16 mouse cellular contexts compared by ENCODE assay signal in the genomic region with DNA sequence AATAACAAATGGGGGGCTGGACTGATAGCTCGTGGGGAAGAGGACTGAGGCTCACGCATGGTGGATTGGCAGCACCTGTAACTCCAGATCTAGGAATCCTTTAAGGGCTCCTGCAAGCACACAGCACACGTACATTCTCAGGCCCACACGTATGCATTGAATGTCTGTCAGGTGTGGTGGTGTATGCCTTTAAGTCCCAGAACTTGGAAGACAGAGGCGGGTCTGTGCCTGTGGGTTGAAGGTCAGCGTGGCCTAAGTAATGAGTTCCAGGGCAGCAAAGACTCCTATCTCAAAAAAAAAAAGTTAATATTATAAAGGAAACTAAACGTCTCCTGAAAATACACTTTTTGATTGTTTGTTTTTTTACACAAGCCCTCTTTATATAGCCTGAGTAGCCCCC. TPM values are rescaled to one million over a fixed set of nuclear protein-coding genes. Genes with fewer than 3 reads are reported as not detected.
DNase-seq lines count a peak whose midpoint lies in the region; ATAC-seq and TF ChIP-seq lines count a peak whose summit lies in the region.
"Had no signal": no experiment of that assay in that cellular context is flagged by ENCODE, and none has a peak within 500 bp of the region (broad histone marks: within the 10 kb centered on the region; RNA-seq: fewer than 3 reads in every experiment).

No protein-coding gene starts in this region.

- H3K9ac ChIP-seq in forebrain, embryonic 14.5 days (ENCODE audit: low read length): peak overlapping the region; percentile 13; the same call in 1 of the 2 replicates
- no peak overlapping the region for H3K9ac ChIP-seq in forebrain, embryonic 16.5 days (replicated peaks; ENCODE audit: low read depth, low read length)
- H3K9ac ChIP-seq in midbrain, embryonic 12.5 days (replicated peaks): no peak overlapping the region
- H3K9ac ChIP-seq in midbrain, postnatal 0 days (replicated peaks; ENCODE audit: low read length, poor library complexity, severe bottlenecking): no peak overlapping the region
- no peak overlapping the region for H3K9ac ChIP-seq in midbrain, embryonic 13.5 days (replicated peaks)
- H3K9ac ChIP-seq: embryonic facial prominence, embryonic 12.5 days; forebrain, embryonic 13.5 days had no signal

- H3K4me2 ChIP-seq in forebrain, embryonic 14.5 days (ENCODE audit: low read length): 0 out of 2 replicates have a peak overlapping the region, but pooled peaks have one; percentile 85
- H3K4me2 ChIP-seq in forebrain, embryonic 16.5 days (ENCODE audit: low read length): no peak overlapping the region
- peak overlapping the region; percentile 88; the same call in 1 of the 2 replicates for H3K4me2 ChIP-seq in midbrain, embryonic 12.5 days (replicated peaks)
- no peak overlapping the region for H3K4me2 ChIP-seq in midbrain, postnatal 0 days (ENCODE audit: low read depth, low read length, poor library complexity, severe bottlenecking)
- H3K4me2 ChIP-seq in midbrain, embryonic 13.5 days (replicated peaks): peak overlapping the region; percentile 77
- H3K4me2 ChIP-seq: embryonic facial prominence, embryonic 12.5 days had no signal

- H3K4me3 ChIP-seq in forebrain, embryonic 14.5 days (ENCODE audit: low read depth, low read length): no peak overlapping the region
- H3K4me3 ChIP-seq in forebrain, embryonic 16.5 days (replicated peaks; ENCODE audit: low read length): no peak overlapping the region
- 0 out of 2 replicates have a peak overlapping the region, but pooled peaks have one; percentile 4 for H3K4me3 ChIP-seq in midbrain, embryonic 12.5 days
- H3K4me3 ChIP-seq in midbrain, postnatal 0 days (ENCODE audit: low read depth, low read length): no peak overlapping the region
- no peak overlapping the region for H3K4me3 ChIP-seq in midbrain, embryonic 13.5 days (replicated peaks)
- H3K4me3 ChIP-seq: embryonic facial prominence, embryonic 12.5 days had no signal

- no peaks in the 10 kb centered on the region for H3K9me3 ChIP-seq in forebrain, embryonic 14.5 days (replicated peaks; ENCODE audit: control insufficient read depth, low read length)
- H3K9me3 ChIP-seq in forebrain, embryonic 16.5 days (ENCODE audit: control insufficient read depth, low read length): no peaks in the 10 kb centered on the region
- no peaks in the 10 kb centered on the region for H3K9me3 ChIP-seq in midbrain, embryonic 12.5 days
- H3K9me3 ChIP-seq in midbrain, postnatal 0 days (ENCODE audit: low read length): no peaks in the 10 kb centered on the region
- H3K9me3 ChIP-seq in midbrain, embryonic 13.5 days: no peaks in the 10 kb centered on the region
- H3K9me3 ChIP-seq: embryonic facial prominence, embryonic 12.5 days; forebrain, embryonic 13.5 days had no signal

- peaks cover 5% of the 10 kb centered on the region; the same call in 1 of the 2 replicates for H3K36me3 ChIP-seq in forebrain, embryonic 14.5 days (ENCODE audit: control insufficient read depth, insufficient read depth, low read length)
- H3K36me3 ChIP-seq in forebrain, embryonic 16.5 days (ENCODE audit: control insufficient read depth, insufficient read depth): no peaks in the 10 kb centered on the region
- H3K36me3 ChIP-seq in midbrain, embryonic 12.5 days: peaks cover 17% of the 10 kb centered on the region; the same call in 1 of the 2 replicates
- H3K36me3 ChIP-seq in midbrain, postnatal 0 days (ENCODE audit: insufficient read depth, low read length): peaks cover 18% of the 10 kb centered on the region
- peaks cover 23% of the 10 kb centered on the region for H3K36me3 ChIP-seq in midbrain, embryonic 13.5 days

- no peak for DNase-seq in forebrain, embryonic 14.5 days (ENCODE audit: low spot score)
- no peak for DNase-seq in midbrain, postnatal 0 days (ENCODE audit: low spot score)
- DNase-seq in thymus, postnatal 0 days (ENCODE audit: low spot score): no peak
- no peak for DNase-seq in cerebellum, adult 9-11 months
- no peak for DNase-seq in ovary, postnatal 14 days (ENCODE audit: low spot score)
- DNase-seq: cerebellum, postnatal 10 days; gastrocnemius, postnatal 36 days; heart, postnatal 10 days had no signal

- no peak overlapping the region for H3K27ac ChIP-seq in forebrain, embryonic 14.5 days (ENCODE audit: low read depth, low read length)
- no peak overlapping the region for H3K27ac ChIP-seq in forebrain, embryonic 16.5 days (ENCODE audit: low read length)
- H3K27ac ChIP-seq in midbrain, embryonic 12.5 days (replicated peaks): no peak overlapping the region
- H3K27ac ChIP-seq in midbrain, postnatal 0 days (ENCODE audit: low read depth, low read length): no peak overlapping the region
- no peak overlapping the region for H3K27ac ChIP-seq in midbrain, embryonic 13.5 days
- H3K27ac ChIP-seq: embryonic facial prominence, embryonic 12.5 days; forebrain, embryonic 13.5 days had no signal

- no peaks in the 10 kb centered on the region for H3K27me3 ChIP-seq in forebrain, embryonic 14.5 days (replicated peaks; ENCODE audit: control insufficient read depth, insufficient read depth, low read length)
- no peaks in the 10 kb centered on the region for H3K27me3 ChIP-seq in forebrain, embryonic 16.5 days (replicated peaks; ENCODE audit: control insufficient read depth, insufficient read depth, low read length)
- no peaks in the 10 kb centered on the region for H3K27me3 ChIP-seq in midbrain, embryonic 12.5 days
- no peaks in the 10 kb centered on the region for H3K27me3 ChIP-seq in midbrain, postnatal 0 days (ENCODE audit: insufficient read depth, low read length)
- no peaks in the 10 kb centered on the region for H3K27me3 ChIP-seq in midbrain, embryonic 13.5 days
- H3K27me3 ChIP-seq: embryonic facial prominence, embryonic 12.5 days; forebrain, embryonic 13.5 days had no signal

- H3K4me1 ChIP-seq in forebrain, embryonic 14.5 days (ENCODE audit: control insufficient read depth, insufficient read depth, low read length): peaks cover 8% of the 10 kb centered on the region; the same call in 1 of the 2 replicates
- peaks cover 32% of the 10 kb centered on the region for H3K4me1 ChIP-seq in forebrain, embryonic 16.5 days (replicated peaks; ENCODE audit: control insufficient read depth, insufficient read depth, low read length)
- H3K4me1 ChIP-seq in midbrain, embryonic 12.5 days: peaks cover 19% of the 10 kb centered on the region
- H3K4me1 ChIP-seq in midbrain, postnatal 0 days (ENCODE audit: insufficient read depth, low read length): no peaks in the 10 kb centered on the region
- H3K4me1 ChIP-seq in midbrain, embryonic 13.5 days (replicated peaks): peaks cover 38% of the 10 kb centered on the region

- 86% methylated on average over 7 of the region's 7 CpGs for WGBS in forebrain, embryonic 14.5 days
- WGBS in forebrain, embryonic 16.5 days: 83% methylated on average over 7 of the region's 7 CpGs
- 91% methylated on average over 7 of the region's 7 CpGs for WGBS in midbrain, embryonic 12.5 days
- WGBS in midbrain, postnatal 0 days: 88% methylated on average over 7 of the region's 7 CpGs
- WGBS in midbrain, embryonic 13.5 days: 89% methylated on average over 7 of the region's 7 CpGs

- ATAC-seq in forebrain, embryonic 14.5 days: no peak
- no peak for ATAC-seq in forebrain, embryonic 16.5 days
- ATAC-seq in midbrain, embryonic 12.5 days (ENCODE audit: low FRiP score, low read depth): no peak
- no peak for ATAC-seq in midbrain, postnatal 0 days (ENCODE audit: low FRiP score)
- ATAC-seq in midbrain, embryonic 13.5 days: no peak
- ATAC-seq: forebrain, embryonic 13.5 days had no signal

- no peak for TF ChIP-seq CTCF in midbrain, postnatal 0 days (IDR thresholded peaks at IDR 0.05)

RNA-seq across cellular contexts. Expression of a gene that starts 1.7 kb away (rescaled TPM):
- polyA plus RNA-seq in forebrain, embryonic 14.5 days (2014; fragmentation: Nextera tagmentation; extraction: Ambion mirVana): 13.0 and 15.0 TPM in 2 replicates
- 14.8 and 15.4 TPM in 2 replicates for polyA plus RNA-seq in forebrain, embryonic 16.5 days (2015; fragmentation: Nextera tagmentation; extraction: Ambion mirVana)
- polyA plus RNA-seq in midbrain, embryonic 12.5 days (2016; fragmentation: Nextera tagmentation; extraction: Ambion mirVana): 10.8 and 12.1 TPM in 2 replicates
- total RNA-seq in midbrain, postnatal 0 days (2014; rRNA removed): 6.4 and 7.7 TPM in 2 replicates
- polyA plus RNA-seq in midbrain, postnatal 0 days (2015; fragmentation: Nextera tagmentation; extraction: Ambion mirVana): 5.5 and 7.4 TPM in 2 replicates
- polyA plus RNA-seq in midbrain, embryonic 13.5 days (2015; fragmentation: Nextera tagmentation; extraction: Ambion mirVana): 15.2 and 15.5 TPM in 2 replicates
- 7.1 TPM in 2 replicates for polyA plus RNA-seq in thymus, postnatal 0 days (2015; fragmentation: Nextera tagmentation; extraction: Ambion mirVana)

RNA-seq across cellular contexts. Expression of a gene that starts 1.9 kb away (rescaled TPM):
- polyA plus RNA-seq in forebrain, embryonic 14.5 days (2014; fragmentation: Nextera tagmentation; extraction: Ambion mirVana): 12.0 and 14.3 TPM in 2 replicates
- polyA plus RNA-seq in forebrain, embryonic 16.5 days (2015; fragmentation: Nextera tagmentation; extraction: Ambion mirVana): 16.3 and 19.3 TPM in 2 replicates
- polyA plus RNA-seq in midbrain, embryonic 12.5 days (2016; fragmentation: Nextera tagmentation; extraction: Ambion mirVana): 13.4 and 16.5 TPM in 2 replicates
- 24.2 and 25.8 TPM in 2 replicates for total RNA-seq in midbrain, postnatal 0 days (2014; rRNA removed)
- polyA plus RNA-seq in midbrain, postnatal 0 days (2015; fragmentation: Nextera tagmentation; extraction: Ambion mirVana): 17.5 and 19.7 TPM in 2 replicates
- 19.9 and 20.4 TPM in 2 replicates for polyA plus RNA-seq in midbrain, embryonic 13.5 days (2015; fragmentation: Nextera tagmentation; extraction: Ambion mirVana)
- polyA plus RNA-seq in thymus, postnatal 0 days (2015; fragmentation: Nextera tagmentation; extraction: Ambion mirVana): 30.0 and 31.1 TPM in 2 replicates

RNA-seq across cellular contexts. Expression of a gene that starts 15.9 kb away (rescaled TPM):
- polyA plus RNA-seq in forebrain, embryonic 14.5 days (2014; fragmentation: Nextera tagmentation; extraction: Ambion mirVana): 19.5 and 23.5 TPM in 2 replicates
- 24.2 and 26.8 TPM in 2 replicates for polyA plus RNA-seq in forebrain, embryonic 16.5 days (2015; fragmentation: Nextera tagmentation; extraction: Ambion mirVana)
- 23.8 and 25.0 TPM in 2 replicates for polyA plus RNA-seq in midbrain, embryonic 12.5 days (2016; fragmentation: Nextera tagmentation; extraction: Ambion mirVana)
- 24.8 and 25.1 TPM in 2 replicates for total RNA-seq in midbrain, postnatal 0 days (2014; rRNA removed)
- 35.3 and 36.0 TPM in 2 replicates for polyA plus RNA-seq in midbrain, postnatal 0 days (2015; fragmentation: Nextera tagmentation; extraction: Ambion mirVana)
- polyA plus RNA-seq in midbrain, embryonic 13.5 days (2015; fragmentation: Nextera tagmentation; extraction: Ambion mirVana): 25.4 and 25.8 TPM in 2 replicates
- 8.7 and 9.1 TPM in 2 replicates for polyA plus RNA-seq in thymus, postnatal 0 days (2015; fragmentation: Nextera tagmentation; extraction: Ambion mirVana)

RNA-seq across cellular contexts. Expression of a gene that starts 21.0 kb away (rescaled TPM):
- 20.4 and 22.8 TPM in 2 replicates for polyA plus RNA-seq in forebrain, embryonic 14.5 days (2014; fragmentation: Nextera tagmentation; extraction: Ambion mirVana)
- polyA plus RNA-seq in forebrain, embryonic 16.5 days (2015; fragmentation: Nextera tagmentation; extraction: Ambion mirVana): 26.0 and 35.6 TPM in 2 replicates
- polyA plus RNA-seq in midbrain, embryonic 12.5 days (2016; fragmentation: Nextera tagmentation; extraction: Ambion mirVana): 14.4 and 18.3 TPM in 2 replicates
- 80.8 and 100 TPM in 2 replicates for total RNA-seq in midbrain, postnatal 0 days (2014; rRNA removed)
- polyA plus RNA-seq in midbrain, postnatal 0 days (2015; fragmentation: Nextera tagmentation; extraction: Ambion mirVana): 50.8 and 54.1 TPM in 2 replicates
- polyA plus RNA-seq in midbrain, embryonic 13.5 days (2015; fragmentation: Nextera tagmentation; extraction: Ambion mirVana): 17.2 and 19.1 TPM in 2 replicates
- polyA plus RNA-seq in thymus, postnatal 0 days (2015; fragmentation: Nextera tagmentation; extraction: Ambion mirVana): 7.0 and 7.7 TPM in 2 replicates

RNA-seq across cellular contexts. Expression of a gene that starts 21.7 kb away (rescaled TPM):
- 0.30 TPM in 1 of 2 replicates, not detected in the other for polyA plus RNA-seq in forebrain, embryonic 14.5 days (2014; fragmentation: Nextera tagmentation; extraction: Ambion mirVana)
- 0.47 TPM in 1 of 2 replicates, not detected in the other for polyA plus RNA-seq in forebrain, embryonic 16.5 days (2015; fragmentation: Nextera tagmentation; extraction: Ambion mirVana)
- polyA plus RNA-seq in midbrain, embryonic 12.5 days (2016; fragmentation: Nextera tagmentation; extraction: Ambion mirVana): 0.24 TPM in 1 of 2 replicates, not detected in the other
- 1.1 TPM in 1 of 2 replicates, not detected in the other for total RNA-seq in midbrain, postnatal 0 days (2014; rRNA removed)
- not detected in 2 replicates for polyA plus RNA-seq in midbrain, postnatal 0 days (2015; fragmentation: Nextera tagmentation; extraction: Ambion mirVana)
- polyA plus RNA-seq in midbrain, embryonic 13.5 days (2015; fragmentation: Nextera tagmentation; extraction: Ambion mirVana): not detected in 2 replicates
- 0.17 and 0.85 TPM in 2 replicates for polyA plus RNA-seq in thymus, postnatal 0 days (2015; fragmentation: Nextera tagmentation; extraction: Ambion mirVana)
- total RNA-seq: neutrophil, adult 5-6 weeks had no signal
- polyA plus RNA-seq: forebrain, embryonic 13.5 days; kidney, embryonic 16.5 days; stomach, embryonic 14.5 days had no signal

Comparison
In these comparisons a context has a peak if more than half of its experiments do, and no peak if none do; other contexts are left out.
1. H3K4me2 ChIP-seq: peak in forebrain, embryonic 14.5 days (single experiment), midbrain, embryonic 12.5 days (single experiment) and midbrain, embryonic 13.5 days (single experiment); none in forebrain, embryonic 16.5 days (single experiment) and midbrain, postnatal 0 days (single experiment).